Mouse (Mus musculus) gastrocnemius, adult 2 months (tissue): ENCODE measurements around the gene Rhog. TPM values are rescaled to one million over a fixed set of nuclear protein-coding genes. Genes with fewer than 3 reads are reported as not detected.

Experiments
- DNase-seq: peaks from one replicate; pipeline ENCODE4 v3.0.0; 2022
- H3K27ac ChIP-seq: fragments of 200-600 bp; 2 replicates; pipeline ENCODE4 v1.8.1; 2022; ENCODE audit warnings: mild to moderate bottlenecking
- H3K4me3 ChIP-seq: fragments of 200-600 bp; 2 replicates; pipeline ENCODE4 v1.8.1; 2022; ENCODE audit warnings: mild to moderate bottlenecking, moderate library complexity
- CTCF ChIP-seq: fragments of 200-600 bp; IDR thresholded peaks from 2 replicates; pipeline ENCODE4 v1.8.1; 2022; ENCODE audit warnings: antibody characterized with exemption, mild to moderate bottlenecking, moderate library complexity
- intact Hi-C: fragments of 180-260 bp; cut with DNase I; formaldehyde crosslinking; loops from one replicate; pipeline ENCODE4 v1.15.1; 2025
- total RNA-seq, 2 experiments: library from RNA; stranded (reverse); gene quantifications; 2 replicates each; pipeline ENCODE4 v1.2.3; 2021

The Rhog gene
- total RNA-seq, 2 experiments from 2014 or later, result 14.7 to 17.0 TPM

GRCm38 (mm10) chr7:102204296-102204857, 51.5 kb downstream of the Rhog start:
- TF ChIP-seq CTCF, result no peak
- Histone ChIP-seq H3K27ac (peak overlapping the region; percentile 72), H3K4me3 (peak overlapping the region; percentile 4; the same call in 1 of the 2 replicates)
- intact Hi-C loops, result no loop called here
- no peak for DNase-seq

GRCm38 (mm10) chr7:102200996-102201785, 54.7 kb downstream of the Rhog start:
- H3K27ac ChIP-seq, result no peak overlapping the region
- intact Hi-C loops, result no loop called here
- no peak for DNase-seq
- H3K4me3 ChIP-seq, result no peak overlapping the region
- TF ChIP-seq CTCF, result no peak

GRCm38 (mm10) chr7:102200576-102200975, 55.3 kb downstream of the Rhog start:
- Histone ChIP-seq H3K4me3 (no peak overlapping the region), H3K27ac (no peak overlapping the region)
- intact Hi-C loops, result no loop called here
- DNase-seq, result no peak
- no peak for TF ChIP-seq CTCF

- intact Hi-C loops, result no loop called here
- Histone ChIP-seq H3K27ac (no peak overlapping the region), H3K4me3 (no peak overlapping the region)
- peak; percentile 54 for TF ChIP-seq CTCF
- no peak for DNase-seq
These were observed 63.5 kb downstream of the Rhog start for GRCm38 (mm10) chr7:102192356-102192755.

Other genes with a start within 250 kb of the Rhog start
- 1 to 10 TPM; 1.9 to 2.3 TPM for gene Il18bp, start 237.4 kb downstream of the Rhog start, total RNA-seq
- 10 to 100 TPM; 23.3 to 25.7 TPM for gene Rnf121, start 190.6 kb downstream of the Rhog start, total RNA-seq
- gene Xndc1, start 190.5 kb downstream of the Rhog start, total RNA-seq, result 1 to 10 TPM; 4.4 to 6.5 TPM
- 1 to 10 TPM in 1 of 2 experiments, under 1 TPM in 1; 0.50 to 1.2 TPM for gene Xntrpc, start 190.3 kb downstream of the Rhog start, total RNA-seq
- gene Trpc2, start 172.9 kb downstream of the Rhog start, total RNA-seq, result 1 to 10 TPM in 1 of 2 experiments, under 1 TPM in 1; 0.10 to 1.3 TPM
- gene Art1, start 154.3 kb downstream of the Rhog start, total RNA-seq, result 100 to 1,000 TPM; 480 to 491 TPM
- 10 to 100 TPM; 18.3 to 30.4 TPM for gene Art5, start 146.6 kb downstream of the Rhog start, total RNA-seq
- not detected for gene Chrna10, start 139.2 kb downstream of the Rhog start, total RNA-seq
- 10 to 100 TPM; 27.0 to 28.0 TPM for gene Nup98, start 45.9 kb downstream of the Rhog start, total RNA-seq
- 10 to 100 TPM; 27.2 to 29.4 TPM for gene Pgap2, start 45.8 kb downstream of the Rhog start, total RNA-seq
- gene Stim1, start 11.8 kb upstream of the Rhog start, total RNA-seq, result 100 to 1,000 TPM; 156 to 196 TPM
- 10 to 100 TPM; 15.3 to 21.8 TPM for gene Rrm1, start 185.6 kb upstream of the Rhog start, total RNA-seq
- gene Olfr543, start 225.6 kb upstream of the Rhog start, total RNA-seq, result not detected
- not detected for gene Olfr544, start 232.3 kb upstream of the Rhog start, total RNA-seq
- gene Olfr545, start 243.5 kb upstream of the Rhog start, total RNA-seq, result not detected